Mouse (Mus musculus): ENCODE measurements at regions not wholly inside any gene's neighbourhood (a gene's known extent, or its start where the extent isn't known, plus 50 kb on each side); places are given as distances from the start of the nearest gene placed in this dataset.

DNA sequence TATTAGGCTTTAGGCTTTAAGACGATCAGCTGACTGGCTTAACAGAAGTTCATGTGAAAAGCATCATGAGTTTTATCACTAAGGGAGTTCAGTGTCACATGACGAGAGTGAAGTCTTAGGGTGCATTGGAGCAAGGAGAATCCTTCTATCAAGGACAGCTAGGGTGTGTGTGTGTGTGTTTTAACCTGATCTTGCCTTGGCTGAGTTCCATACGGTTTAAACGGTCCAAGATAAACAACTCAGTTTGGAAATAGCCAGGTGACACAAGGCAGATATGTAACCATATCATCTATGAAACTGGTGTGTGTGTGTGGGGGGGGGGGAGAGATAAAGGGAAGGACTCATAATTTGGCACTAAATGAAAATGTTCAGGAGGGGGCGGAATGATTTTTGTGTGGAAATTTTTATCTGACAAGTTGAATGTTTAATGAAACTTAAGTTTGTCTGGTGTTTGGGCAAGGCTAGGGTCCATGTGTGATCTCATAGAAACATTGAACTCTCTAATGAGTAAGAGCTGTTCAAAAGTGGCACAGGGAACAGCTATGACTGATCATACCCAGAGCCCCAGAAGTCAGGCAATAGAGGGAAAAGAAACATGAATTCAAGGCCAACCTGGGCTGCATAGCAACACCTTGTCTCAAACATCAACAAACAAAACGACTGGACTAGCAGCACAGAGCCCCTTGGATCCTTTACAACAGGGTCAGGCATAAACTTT, 132.2 kb upstream of the Map3k1 start:
- TF ChIP-seq CTCF (IDR thresholded peaks at IDR 0.05; ENCODE audit: insufficient read depth, low read depth, low read length) (no peak), POLR2A (IDR thresholded peaks at IDR 0.05; ENCODE audit: insufficient read depth, low read depth, low read length) (no peak)

Measured in olfactory bulb, adult 2 months (tissue).